Mouse (Mus musculus): Measurements from ENCODE around the gene Itgb4. TPM values are rescaled to one million over a fixed set of nuclear protein-coding genes. Genes with fewer than 3 reads are reported as not detected.
A peak's percentile ranks its signal among the peaks of the same experiment; 100 is the strongest.

The Itgb4 gene
- total and polyA plus RNA-seq, 3 experiments, result 0.05 to 0.13 TPM; not detected in 1

- Histone ChIP-seq H3K4me1 (ENCODE audit: insufficient read depth, low read depth, low read length) (peaks cover 15% of the 10 kb centered on the region), H3K27me3 (ENCODE audit: insufficient read depth, low read length) (no peaks in the 10 kb centered on the region), H3K36me3 (replicated peaks) (peaks cover 97% of the 10 kb centered on the region), H3K4me3 (ENCODE audit: low read depth, low read length) (no peak overlapping the region), H3K9me3 (replicated peaks) (no peaks in the 10 kb centered on the region)
- TF ChIP-seq GATA1 (IDR thresholded peaks at IDR 0.05; ENCODE audit: borderline replicate concordance, low read length), result no peak
- peak; percentile 46; the same call in 1 of the 2 replicates for TF ChIP-seq CTCF (IDR thresholded peaks at IDR 0.05; ENCODE audit: low read depth, low read length)
- TF ChIP-seq GATA2 (IDR thresholded peaks at IDR 0.05; ENCODE audit: borderline replicate concordance, low read depth, low read length), result no peak
- no peak for TF ChIP-seq TAL1 (conservative IDR thresholded peaks at IDR 0.05; ENCODE audit: low read depth, low read length)
- TF ChIP-seq POLR2AphosphoS5 (IDR thresholded peaks at IDR 0.05; ENCODE audit: insufficient replicate concordance, low read depth, low read length), result no peak
- ATAC-seq (ENCODE audit: extremely low read depth, insufficient number of reproducible peaks, low FRiP score, poor library complexity, severe bottlenecking) (no peak; the same call in 1 of the 2 replicates), DNase-seq (ENCODE audit: low spot score) (peak; percentile 26)
Measured at GRCm38 (mm10) chr11:115939690-115940329, 34.7 kb upstream of the Itgb4 start.

- Histone ChIP-seq H3K9me3 (replicated peaks) (no peaks in the 10 kb centered on the region), H3K4me3 (ENCODE audit: low read depth, low read length) (no peak overlapping the region), H3K36me3 (replicated peaks) (peaks cover 98% of the 10 kb centered on the region), H3K4me1 (ENCODE audit: insufficient read depth, low read depth, low read length) (peaks cover 3% of the 10 kb centered on the region; the same call in 1 of the 2 replicates), H3K27me3 (ENCODE audit: insufficient read depth, low read length) (no peaks in the 10 kb centered on the region)
- no peak for ATAC-seq (ENCODE audit: extremely low read depth, insufficient number of reproducible peaks, low FRiP score, poor library complexity, severe bottlenecking)
- no peak for TF ChIP-seq GATA2 (IDR thresholded peaks at IDR 0.05; ENCODE audit: borderline replicate concordance, low read depth, low read length)
- TF ChIP-seq POLR2AphosphoS5 (IDR thresholded peaks at IDR 0.05; ENCODE audit: insufficient replicate concordance, low read depth, low read length), result no peak
- TF ChIP-seq GATA1 (IDR thresholded peaks at IDR 0.05; ENCODE audit: borderline replicate concordance, low read length), result no peak
- no peak for TF ChIP-seq CTCF (IDR thresholded peaks at IDR 0.05; ENCODE audit: low read depth, low read length)
- TF ChIP-seq TAL1 (conservative IDR thresholded peaks at IDR 0.05; ENCODE audit: low read depth, low read length), result no peak
- no peak for DNase-seq (ENCODE audit: low spot score)
Measured at GRCm38 (mm10) chr11:115941980-115942379, 32.5 kb upstream of the Itgb4 start.

- ATAC-seq (ENCODE audit: extremely low read depth, insufficient number of reproducible peaks, low FRiP score, poor library complexity, severe bottlenecking) (no peak), DNase-seq (ENCODE audit: low spot score) (no peak)
- TF ChIP-seq GATA1 (IDR thresholded peaks at IDR 0.05; ENCODE audit: borderline replicate concordance, low read length), result no peak
- TF ChIP-seq TAL1 (conservative IDR thresholded peaks at IDR 0.05; ENCODE audit: low read depth, low read length), result no peak
- TF ChIP-seq GATA2 (IDR thresholded peaks at IDR 0.05; ENCODE audit: borderline replicate concordance, low read depth, low read length), result no peak
- no peak for TF ChIP-seq POLR2AphosphoS5 (IDR thresholded peaks at IDR 0.05; ENCODE audit: insufficient replicate concordance, low read depth, low read length)
- no peak for TF ChIP-seq CTCF (IDR thresholded peaks at IDR 0.05; ENCODE audit: low read depth, low read length)
- Histone ChIP-seq H3K4me1 (ENCODE audit: insufficient read depth, low read depth, low read length) (no peaks in the 10 kb centered on the region), H3K9me3 (replicated peaks) (no peaks in the 10 kb centered on the region), H3K36me3 (replicated peaks) (peaks cover 100% of the 10 kb centered on the region), H3K27me3 (ENCODE audit: insufficient read depth, low read length) (no peaks in the 10 kb centered on the region), H3K4me3 (ENCODE audit: low read depth, low read length) (no peak overlapping the region)
Measured at GRCm38 (mm10) chr11:115945247-115945646, 29.3 kb upstream of the Itgb4 start.

- Histone ChIP-seq H3K4me1 (ENCODE audit: insufficient read depth, low read depth, low read length) (no peaks in the 10 kb centered on the region), H3K9me3 (replicated peaks) (no peaks in the 10 kb centered on the region), H3K27me3 (ENCODE audit: insufficient read depth, low read length) (no peaks in the 10 kb centered on the region), H3K36me3 (replicated peaks) (peaks cover 100% of the 10 kb centered on the region), H3K4me3 (ENCODE audit: low read depth, low read length) (no peak overlapping the region)
- TF ChIP-seq CTCF (IDR thresholded peaks at IDR 0.05; ENCODE audit: low read depth, low read length), result no peak
- no peak for TF ChIP-seq TAL1 (conservative IDR thresholded peaks at IDR 0.05; ENCODE audit: low read depth, low read length)
- no peak for TF ChIP-seq POLR2AphosphoS5 (IDR thresholded peaks at IDR 0.05; ENCODE audit: insufficient replicate concordance, low read depth, low read length)
- no peak for TF ChIP-seq GATA1 (IDR thresholded peaks at IDR 0.05; ENCODE audit: borderline replicate concordance, low read length)
- TF ChIP-seq GATA2 (IDR thresholded peaks at IDR 0.05; ENCODE audit: borderline replicate concordance, low read depth, low read length), result no peak
- no peak for DNase-seq (ENCODE audit: low spot score)
- no peak for ATAC-seq (ENCODE audit: extremely low read depth, insufficient number of reproducible peaks, low FRiP score, poor library complexity, severe bottlenecking)
Measured at GRCm38 (mm10) chr11:115946221-115946828, 28.2 kb upstream of the Itgb4 start.

GRCm38 (mm10) chr11:115948316-115948715 is 26.2 kb upstream of the Itgb4 start:
- no peaks in the 10 kb centered on the region for H3K27me3 ChIP-seq (ENCODE audit: insufficient read depth, low read length)
- DNase-seq (ENCODE audit: low spot score) (no peak), ATAC-seq (ENCODE audit: extremely low read depth, insufficient number of reproducible peaks, low FRiP score, poor library complexity, severe bottlenecking) (no peak)
- no peak for TF ChIP-seq TAL1 (conservative IDR thresholded peaks at IDR 0.05; ENCODE audit: low read depth, low read length)
- TF ChIP-seq GATA2 (IDR thresholded peaks at IDR 0.05; ENCODE audit: borderline replicate concordance, low read depth, low read length), result no peak
- TF ChIP-seq CTCF (IDR thresholded peaks at IDR 0.05; ENCODE audit: low read depth, low read length), result no peak
- TF ChIP-seq GATA1 (IDR thresholded peaks at IDR 0.05; ENCODE audit: borderline replicate concordance, low read length), result no peak
- TF ChIP-seq POLR2AphosphoS5 (IDR thresholded peaks at IDR 0.05; ENCODE audit: insufficient replicate concordance, low read depth, low read length), result no peak
- H3K36me3 ChIP-seq (replicated peaks), result peaks cover 100% of the 10 kb centered on the region
- no peaks in the 10 kb centered on the region for H3K4me1 ChIP-seq (ENCODE audit: insufficient read depth, low read depth, low read length)
- no peak overlapping the region for H3K4me3 ChIP-seq (ENCODE audit: low read depth, low read length)
- no peaks in the 10 kb centered on the region for H3K9me3 ChIP-seq (replicated peaks)

GRCm38 (mm10) chr11:115950719-115951118 is 23.8 kb upstream of the Itgb4 start:
- H3K27me3 ChIP-seq (ENCODE audit: insufficient read depth, low read length), result no peaks in the 10 kb centered on the region
- no peak for TF ChIP-seq GATA2 (IDR thresholded peaks at IDR 0.05; ENCODE audit: borderline replicate concordance, low read depth, low read length)
- TF ChIP-seq GATA1 (IDR thresholded peaks at IDR 0.05; ENCODE audit: borderline replicate concordance, low read length), result no peak
- no peak for TF ChIP-seq POLR2AphosphoS5 (IDR thresholded peaks at IDR 0.05; ENCODE audit: insufficient replicate concordance, low read depth, low read length)
- TF ChIP-seq TAL1 (conservative IDR thresholded peaks at IDR 0.05; ENCODE audit: low read depth, low read length), result no peak
- no peaks in the 10 kb centered on the region for H3K4me1 ChIP-seq (ENCODE audit: insufficient read depth, low read depth, low read length)
- ATAC-seq (ENCODE audit: extremely low read depth, insufficient number of reproducible peaks, low FRiP score, poor library complexity, severe bottlenecking) (no peak), DNase-seq (ENCODE audit: low spot score) (no peak)
- H3K9me3 ChIP-seq (replicated peaks), result no peaks in the 10 kb centered on the region
- H3K4me3 ChIP-seq (ENCODE audit: low read depth, low read length), result no peak overlapping the region
- H3K36me3 ChIP-seq (replicated peaks), result peaks cover 100% of the 10 kb centered on the region

Data from G1E (cell line).